Mouse (Mus musculus): ENCODE results near the gene Rps16.

DNA sequence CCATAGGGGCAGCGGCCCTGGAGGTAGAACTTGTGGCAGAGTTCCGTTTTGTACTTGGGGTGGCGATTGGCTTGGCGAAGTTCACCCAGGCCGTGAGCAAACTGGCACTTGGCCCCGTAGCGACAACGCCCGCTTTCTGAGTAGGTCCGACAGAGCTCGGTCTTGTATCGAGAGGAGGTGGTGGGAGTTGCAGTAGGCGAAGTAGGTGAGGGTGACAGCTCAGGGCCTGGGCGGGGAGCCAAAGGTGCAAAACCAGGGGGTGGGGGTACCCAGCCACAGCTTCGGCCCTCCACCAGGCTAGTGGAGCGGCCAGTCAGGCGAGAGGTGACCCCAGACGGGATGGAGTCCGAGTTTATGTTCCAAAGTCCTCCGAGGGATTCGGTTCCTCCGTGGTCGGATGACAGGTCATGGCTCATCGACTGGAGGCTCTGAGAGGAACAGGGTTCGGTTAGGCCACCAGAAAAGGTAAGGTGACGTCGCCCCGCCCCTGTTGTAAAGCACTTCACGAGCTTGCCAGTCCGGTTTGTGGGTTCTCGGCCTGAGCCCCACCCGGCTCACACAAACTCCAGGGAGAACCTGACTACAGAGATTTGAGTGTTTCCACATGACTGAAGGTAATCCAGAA lies 27.7 kb downstream of the Rps16 start:
- TF ChIP-seq CTCF (IDR thresholded peaks at IDR 0.05; ENCODE audit: low read depth), result 0 out of 2 replicates have a peak, but pooled peaks have one; percentile 0
- no peak for TF ChIP-seq EP300 (optimal IDR thresholded peaks at IDR 0.05)
